Mouse (Mus musculus) cortical plate, adult 2 months (tissue): Measurements from ENCODE around the gene Pafah1b3.

Experiments
- CTCF ChIP-seq: fragments of 200-500 bp; IDR thresholded peaks from 2 replicates; pipeline ENCODE4 v1.5.1; 2011; ENCODE audit warnings: mild to moderate bottlenecking, control low read depth, low read length; ENCODE audit not compliant: insufficient read depth; ENCODE audit errors: extremely low read depth
- POLR2A ChIP-seq: fragments of 200-500 bp; IDR thresholded peaks from 2 replicates; pipeline ENCODE4 v1.6.1; 2011; ENCODE audit warnings: mild to moderate bottlenecking, low read length, control low read depth; ENCODE audit not compliant: insufficient read depth; ENCODE audit errors: extremely low read depth

DNA sequence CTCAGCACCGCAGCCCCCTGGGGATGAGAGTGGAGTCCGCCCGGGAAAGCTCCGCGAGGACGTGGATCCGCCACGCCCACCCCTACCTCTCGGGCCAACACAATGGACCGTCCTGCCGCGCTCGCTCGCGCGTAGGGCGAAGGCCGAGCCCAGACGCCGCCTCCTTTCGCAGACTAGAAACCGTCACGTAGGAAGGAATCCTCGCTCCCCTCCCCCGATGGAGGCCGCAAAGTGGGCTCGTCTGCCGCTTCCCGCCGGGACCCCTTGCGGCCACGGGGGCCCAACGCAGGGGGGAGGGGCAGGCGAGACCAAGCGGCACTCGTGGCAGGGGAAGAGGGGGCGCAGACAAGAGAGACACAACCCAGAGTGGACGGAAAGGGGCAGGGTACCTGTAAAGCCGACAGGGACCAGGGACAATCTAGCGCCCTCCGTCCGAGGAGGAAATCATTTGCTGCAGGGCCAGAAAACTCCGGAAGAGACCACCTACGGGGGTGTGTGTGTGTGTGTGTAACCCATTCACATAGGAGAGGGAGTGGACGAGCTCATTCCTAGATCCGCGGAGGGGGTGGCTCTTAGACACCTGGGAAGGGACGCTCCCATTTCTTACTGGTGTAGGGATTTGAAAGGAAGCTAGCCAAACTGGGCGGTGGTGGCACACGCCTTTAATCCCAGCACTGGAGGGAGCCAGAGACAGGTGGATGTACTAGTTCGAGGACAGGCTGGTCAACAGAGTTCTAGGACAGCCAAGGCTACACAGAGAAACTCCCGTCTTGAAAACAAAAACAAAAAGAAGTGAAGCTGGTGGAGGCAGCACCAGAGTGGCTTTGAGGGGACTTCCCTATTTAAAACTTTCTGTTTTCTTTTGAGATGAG, at the start of gene Pafah1b3:
- TF ChIP-seq CTCF (peak; percentile 18; the same call in 1 of the 2 replicates), POLR2A (no peak)
